Mouse (Mus musculus) neutrophil, adult 59 days (primary cell): ENCODE results near the gene Pla2r1. TPM values are rescaled to one million over a fixed set of nuclear protein-coding genes. Genes with fewer than 3 reads are reported as not detected.

Experiments
- total RNA-seq, 2 experiments: library from RNA; stranded (reverse); gene quantifications; 1 replicate in 1 of 2; 2 replicates in 1 of 2; pipeline ENCODE4 v1.2.4; 2023

Gene Pla2r1
- under 1 TPM in 1 of 2 experiments, not detected in 1; 0.07 TPM for total RNA-seq

DNA sequence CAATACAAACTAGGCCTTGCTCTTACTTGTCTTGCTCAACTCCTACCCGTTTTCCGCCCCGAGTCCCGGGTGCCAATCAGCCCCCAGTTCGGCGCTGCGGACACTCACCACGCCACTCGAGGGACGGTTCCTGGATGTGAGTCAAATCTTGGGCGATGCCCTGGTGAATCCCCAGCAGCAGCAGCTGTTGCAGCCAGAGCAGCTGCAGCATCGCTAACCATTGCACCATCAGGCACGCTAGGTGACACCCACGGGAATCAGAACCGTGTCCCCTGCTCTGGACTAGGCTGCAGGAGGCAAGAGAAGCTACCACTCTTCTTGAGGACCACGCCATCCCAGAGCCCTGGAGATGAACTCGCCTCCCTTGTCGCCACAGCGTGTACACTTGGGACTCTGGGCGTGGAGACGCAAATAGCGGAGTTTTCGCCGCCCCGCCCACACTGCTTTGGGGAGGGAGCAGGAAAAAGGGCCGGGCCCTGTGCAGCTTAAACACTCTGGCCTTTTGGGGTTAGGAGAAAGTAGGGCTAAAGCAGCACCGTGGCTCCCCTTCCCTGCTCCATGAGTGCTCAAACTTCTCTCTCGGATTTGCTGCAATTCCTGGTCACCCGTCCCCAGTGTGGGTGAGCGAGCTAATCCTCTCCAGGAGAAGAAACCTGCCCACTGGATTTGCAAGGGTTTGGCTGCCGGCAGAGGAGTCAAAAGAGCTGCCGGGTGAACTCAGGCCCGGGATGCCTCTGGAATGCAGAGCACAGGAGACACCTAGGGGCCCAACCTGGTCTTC is at the start of gene Pla2r1:
Gene Pla2r1 (minus strand): TSS at position 407 of the 781 bp plus-strand sequence.

DNA sequence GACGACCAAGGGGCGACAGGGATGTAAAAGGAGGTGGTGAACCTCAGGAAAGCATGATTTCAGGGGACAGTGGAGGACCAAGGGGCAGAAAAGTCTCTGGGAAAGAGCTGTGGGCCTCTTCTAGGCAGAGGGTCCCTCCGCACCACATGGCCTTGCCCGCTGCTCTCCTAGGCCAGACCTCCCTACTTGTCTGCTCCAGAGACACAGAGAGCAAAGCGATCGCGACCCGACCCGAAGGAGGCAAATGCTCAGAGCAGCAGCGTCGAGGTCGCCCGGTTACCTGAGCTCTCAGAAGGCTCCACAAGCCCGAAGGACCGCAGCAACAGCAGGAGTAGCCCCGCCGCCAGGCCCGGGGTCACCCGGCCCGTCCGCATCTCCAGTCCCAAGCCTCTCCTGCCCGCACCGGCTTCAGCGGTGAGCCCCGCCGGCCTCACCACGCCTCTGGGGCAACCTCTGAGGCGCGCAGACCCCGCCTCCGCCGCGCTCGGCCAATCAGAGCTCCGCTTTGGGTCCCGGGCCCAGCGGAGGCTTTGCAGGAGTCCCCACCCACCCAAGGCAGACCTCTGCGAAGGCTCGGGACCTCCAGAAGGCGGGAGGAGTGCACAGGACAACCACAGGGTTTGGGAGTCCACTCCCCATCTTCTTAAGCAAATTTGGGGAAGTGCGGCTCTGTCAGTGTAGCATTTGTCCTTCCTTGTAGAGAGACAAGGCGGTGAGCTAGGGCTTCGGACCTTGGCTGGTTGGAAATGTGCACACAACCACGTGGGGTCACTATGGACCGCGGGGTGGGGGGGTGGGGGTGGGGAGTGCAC is 170.0 kb downstream of the Pla2r1 start, which contains the start of gene Ly75:
Gene Ly75 (minus strand): TSS at position 446 of the 812 bp plus-strand sequence.

Other genes with a start within 250 kb of the Pla2r1 start
- 10 to 100 TPM; 38.1 to 50.2 TPM for gene Ly75, start 170.0 kb downstream of the Pla2r1 start, total RNA-seq
- gene Itgb6, start 169.3 kb upstream of the Pla2r1 start, total RNA-seq = not detected